Mouse (Mus musculus) left cerebral cortex, adult 18-20 months (tissue): ENCODE results near the gene Lypla2. TPM values are rescaled to one million over a fixed set of nuclear protein-coding genes. Genes with fewer than 3 reads are reported as not detected.
A peak's percentile ranks its signal among the peaks of the same experiment; 100 is the strongest.

ENCODE experiments used
- DNase-seq, 2 experiments: peaks; one replicate each; pipeline ENCODE4 v3.0.0; 2021 to 2022; ENCODE audit warnings: low spot score in 2 of 2, mixed read lengths in 1 of 2
- total RNA-seq, 2 experiments: library from RNA; stranded (reverse); gene quantifications; 2 replicates each; pipeline ENCODE4 v1.2.3; 2021

Lypla2 gene
- total RNA-seq, 2 experiments from 2014 or later, result 94.5 to 97.4 TPM

DNA sequence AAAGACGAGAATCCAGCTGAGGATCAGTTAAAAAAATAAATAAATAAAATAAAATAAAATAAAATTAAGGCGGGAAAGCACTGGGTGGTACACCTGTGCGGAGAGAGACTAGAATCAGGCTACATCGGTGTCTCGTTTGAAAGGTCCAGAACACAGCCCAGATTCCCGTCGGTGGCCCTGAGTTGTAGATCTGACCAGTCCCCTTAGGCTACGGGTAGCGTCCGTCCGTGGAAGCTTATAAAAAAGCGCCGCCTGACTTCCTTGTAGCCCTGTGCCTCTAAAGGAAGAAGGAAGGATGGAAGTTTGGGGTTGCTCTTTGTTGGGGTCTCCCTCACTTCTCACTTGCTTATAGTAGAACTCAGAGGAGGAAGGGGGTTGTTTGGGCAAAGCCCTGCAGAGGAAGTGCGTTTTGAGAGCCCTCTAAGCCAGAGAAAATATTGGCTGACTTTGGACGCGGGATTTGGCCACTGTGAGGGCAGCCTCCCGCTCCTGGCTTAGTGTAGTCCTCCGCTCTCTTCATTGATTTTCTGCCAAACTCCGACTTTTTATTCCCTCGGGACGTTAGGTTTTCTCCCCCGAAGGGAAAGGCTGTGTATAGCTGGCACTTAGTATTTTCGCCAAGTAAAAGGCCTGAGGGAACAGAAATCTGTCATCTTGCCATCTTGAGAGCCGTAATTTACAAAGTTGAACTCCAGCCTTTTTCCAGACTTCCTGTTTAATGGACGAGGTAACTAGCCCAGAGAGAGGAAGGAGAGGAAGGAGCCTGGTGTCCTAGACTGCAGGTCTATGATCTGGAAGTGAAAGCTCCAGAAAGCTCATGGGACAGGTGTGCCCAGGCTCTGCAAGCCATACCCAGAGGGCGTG, 50.9 kb downstream of the Lypla2 start:
- no peak for DNase-seq

DNA sequence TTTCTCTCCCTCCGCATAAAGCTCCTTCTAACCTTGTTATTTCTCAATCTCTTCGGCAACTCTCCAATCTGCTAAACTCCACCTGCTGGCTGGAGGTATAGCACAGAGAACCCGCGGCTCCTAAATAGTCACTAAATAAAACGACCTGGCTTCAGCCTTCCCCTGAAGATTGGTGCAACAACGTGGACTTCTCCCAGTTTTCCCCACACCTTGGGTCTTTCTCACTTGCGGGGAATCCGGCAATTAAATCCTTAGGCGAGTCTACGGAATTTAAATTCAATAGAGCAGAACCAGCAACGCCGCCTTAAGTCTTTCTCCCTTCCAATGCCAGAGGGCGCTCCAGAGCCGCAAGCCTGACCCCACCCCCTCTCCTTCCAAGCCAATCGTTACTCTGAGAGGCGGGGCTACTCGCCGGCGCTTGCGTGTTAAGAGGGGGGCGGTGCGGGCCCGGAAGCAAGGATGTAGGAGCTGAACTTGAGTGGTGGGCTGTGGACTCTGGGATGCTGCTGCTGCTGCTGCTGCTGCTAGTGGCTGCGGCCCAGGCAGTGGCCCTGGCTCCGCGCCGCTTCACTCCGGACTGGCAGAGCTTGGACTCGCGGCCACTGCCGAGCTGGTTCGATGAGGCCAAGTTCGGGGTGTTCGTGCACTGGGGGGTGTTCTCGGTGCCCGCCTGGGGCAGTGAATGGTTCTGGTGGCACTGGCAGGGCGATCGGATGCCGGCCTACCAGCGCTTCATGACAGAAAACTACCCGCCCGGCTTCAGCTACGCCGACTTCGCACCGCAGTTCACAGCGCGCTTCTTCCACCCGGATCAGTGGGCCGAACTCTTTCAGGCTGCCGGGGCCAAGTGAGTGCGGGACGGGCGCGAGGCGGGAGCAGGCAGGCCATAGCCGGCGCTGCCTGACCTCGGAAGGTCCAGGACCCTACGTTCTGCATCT, 51.9 kb downstream of the Lypla2 start, which contains the start of gene Fuca1:
TSS of gene Fuca1 (plus strand) at position 432 of the 938 bp plus-strand sequence.
- peak; percentile 95 for DNase-seq

DNA sequence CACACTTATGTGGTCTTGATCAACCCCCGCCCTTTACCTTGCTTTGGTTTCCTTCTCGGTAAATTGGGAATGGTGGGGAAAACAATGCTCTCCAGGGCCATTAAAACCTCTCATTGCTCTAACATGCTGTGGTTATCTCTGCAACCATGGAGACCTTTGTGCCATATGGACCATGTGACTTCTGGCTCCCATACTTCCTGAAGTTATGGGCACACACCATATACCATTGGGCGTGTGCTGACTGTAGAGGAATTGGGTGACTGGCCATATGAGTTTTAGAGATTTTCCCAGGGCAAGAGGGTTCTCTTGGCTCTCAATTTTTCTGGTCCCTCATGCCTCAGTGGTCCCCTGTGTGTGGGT, 53.2 kb downstream of the Lypla2 start:
- no peak for DNase-seq

DNA sequence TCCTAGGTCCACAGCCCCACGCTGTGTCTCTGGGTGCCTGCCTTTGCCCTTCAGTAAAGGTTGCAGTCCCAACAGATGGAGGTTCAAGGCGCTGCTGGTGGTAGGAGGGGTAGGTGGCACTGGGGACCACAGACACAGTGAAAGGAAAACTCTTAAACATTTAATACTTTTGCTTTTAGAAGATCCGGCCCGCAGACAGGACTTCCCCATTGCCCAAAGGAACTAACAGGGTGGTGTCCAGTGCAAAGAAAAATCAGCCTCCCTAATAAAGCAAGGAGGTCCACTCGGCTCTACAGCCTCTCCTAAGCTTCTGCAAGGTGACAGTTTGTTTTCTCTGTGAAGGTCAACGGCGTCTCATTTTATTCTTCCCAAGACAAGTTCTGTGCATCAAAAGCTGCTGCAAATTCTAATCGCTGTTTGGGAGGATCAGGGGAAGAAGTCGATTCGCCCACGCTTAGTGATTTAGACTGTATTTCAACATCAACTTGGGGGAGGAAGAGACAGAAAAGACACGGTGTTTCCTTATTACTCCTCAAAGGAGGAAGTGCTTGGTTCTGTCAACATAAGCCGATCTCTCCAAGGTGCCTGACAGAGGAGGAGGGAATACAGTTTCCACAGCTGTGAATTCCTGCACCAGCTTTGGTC, 53.7 kb downstream of the Lypla2 start:
- no peak for DNase-seq

Other genes with a start within 250 kb of the Lypla2 start
- under 1 TPM in 1 of 2 experiments, not detected in 1; 0.14 TPM for gene Il22ra1, start 244.5 kb downstream of the Lypla2 start, total RNA-seq
- gene Myom3, start 212.9 kb downstream of the Lypla2 start, total RNA-seq, result 1 to 10 TPM in 1 of 2 experiments, under 1 TPM in 1; 0.77 to 1.7 TPM
- gene Srsf10, start 116.9 kb downstream of the Lypla2 start, total RNA-seq, result 10 to 100 TPM; 72.3 to 76.1 TPM
- 10 to 100 TPM; 39.6 to 52.7 TPM for gene Pnrc2, start 98.8 kb downstream of the Lypla2 start, total RNA-seq
- not detected for gene Cnr2, start 77.2 kb downstream of the Lypla2 start, total RNA-seq
- gene Fuca1, start 51.9 kb downstream of the Lypla2 start, total RNA-seq, result 10 to 100 TPM; 33.6 to 36.5 TPM
- 10 to 100 TPM; 36.0 to 36.7 TPM for gene Hmgcl, start 26.2 kb downstream of the Lypla2 start, total RNA-seq
- 10 to 100 TPM; 25.0 to 28.0 TPM for gene Gale, start 8.9 kb downstream of the Lypla2 start, total RNA-seq
- 10 to 100 TPM; 93.6 to 94.4 TPM for gene Pithd1, start 14.6 kb upstream of the Lypla2 start, total RNA-seq
- gene Eloa, start 49.1 kb upstream of the Lypla2 start, total RNA-seq, result 10 to 100 TPM; 25.6 to 26.0 TPM
- 100 to 1,000 TPM; 277 to 280 TPM for gene Rpl11, start 80.8 kb upstream of the Lypla2 start, total RNA-seq
- gene Id3, start 170.9 kb upstream of the Lypla2 start, total RNA-seq, result 10 to 100 TPM; 34.9 to 43.2 TPM
- under 1 TPM; 0.30 to 0.40 TPM for gene E2f2, start 199.8 kb upstream of the Lypla2 start, total RNA-seq
- 1 to 10 TPM; 2.6 to 3.0 TPM for gene Asap3, start 233.7 kb upstream of the Lypla2 start, total RNA-seq